Mouse (Mus musculus): ENCODE results near the gene Zfp787. TPM values are rescaled to one million over a fixed set of nuclear protein-coding genes. Genes with fewer than 3 reads are reported as not detected.

Zfp787 gene
- polyA plus RNA-seq, 1 experiment: 31.1 TPM

DNA sequence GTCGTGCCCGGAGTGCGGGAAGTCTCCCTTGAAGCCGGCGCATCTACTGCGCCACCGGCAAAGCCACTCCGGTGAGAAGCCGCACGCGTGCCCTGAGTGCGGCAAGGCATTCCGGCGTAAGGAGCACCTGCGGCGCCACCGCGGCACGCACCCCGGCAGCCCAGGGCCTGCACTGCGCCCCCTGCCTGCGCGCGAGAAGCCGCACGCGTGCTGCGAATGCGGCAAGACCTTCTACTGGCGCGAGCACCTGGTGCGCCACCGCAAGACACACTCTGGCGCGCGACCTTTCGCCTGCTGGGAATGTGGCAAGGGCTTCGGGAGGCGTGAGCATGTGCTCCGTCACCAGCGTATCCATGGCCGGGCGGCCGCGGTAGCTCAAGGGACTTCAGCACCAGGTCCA, 33.7 kb upstream of the Zfp787 start:
- no peak for TF ChIP-seq MYOG (IDR thresholded peaks at IDR 0.05; ENCODE audit: control insufficient read depth, extremely low read depth, insufficient read length)
- no peak for TF ChIP-seq USF1 (IDR thresholded peaks at IDR 0.05; ENCODE audit: low read depth)
- no peak for TF ChIP-seq MAX (IDR thresholded peaks at IDR 0.05)
- no peak for TF ChIP-seq CTCF (IDR thresholded peaks at IDR 0.05; ENCODE audit: control insufficient read depth, insufficient read depth, insufficient read length)
- TF ChIP-seq CEBPB (IDR thresholded peaks at IDR 0.05; ENCODE audit: low read depth): no peak
- TF ChIP-seq FOSL1 (IDR thresholded peaks at IDR 0.05; ENCODE audit: insufficient read depth, low read length, poor library complexity, severe bottlenecking): no peak
- TF ChIP-seq MYOD1 (IDR thresholded peaks at IDR 0.05; ENCODE audit: control insufficient read depth, insufficient read length, low read depth): no peak
- H3K27me3 ChIP-seq (ENCODE audit: control insufficient read depth, insufficient read depth, insufficient read length): no peaks in the 10 kb centered on the region
- H3K36me3 ChIP-seq (ENCODE audit: control insufficient read depth, insufficient read depth): peaks cover 4% of the 10 kb centered on the region
- no peak overlapping the region for H3K4me3 ChIP-seq (ENCODE audit: insufficient read depth, poor library complexity, severe bottlenecking)
- H3K79me3 ChIP-seq (ENCODE audit: low read depth): no peaks in the 10 kb centered on the region
- H3K79me2 ChIP-seq (ENCODE audit: control insufficient read depth, insufficient read depth): no peaks in the 10 kb centered on the region
- H3ac ChIP-seq (ENCODE audit: control insufficient read depth, insufficient read length, low read depth): no peak overlapping the region

DNA sequence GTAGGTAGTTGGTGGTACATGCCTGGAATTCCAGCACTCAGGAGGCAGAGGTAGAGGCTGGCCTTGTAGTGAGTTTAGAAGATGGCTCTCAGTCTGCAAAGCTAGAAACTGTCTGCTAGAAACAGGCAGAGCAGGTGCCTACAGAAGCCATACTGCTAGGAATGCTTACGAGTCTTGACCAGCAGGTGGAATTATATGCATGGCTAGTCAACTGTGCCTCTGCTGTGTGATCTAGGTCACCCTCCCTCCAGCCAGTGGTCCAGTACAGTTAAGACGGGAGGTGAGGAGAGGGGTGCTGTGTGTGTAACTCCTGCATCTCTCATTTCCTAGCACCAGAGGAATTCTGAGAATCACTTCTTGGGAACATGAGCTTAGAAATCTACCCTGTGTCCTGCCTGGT, 31.0 kb upstream of the Zfp787 start:
- Histone ChIP-seq H3K27me3 (ENCODE audit: control insufficient read depth, insufficient read depth, insufficient read length) (no peaks in the 10 kb centered on the region), H3ac (ENCODE audit: control insufficient read depth, insufficient read length, low read depth) (no peak overlapping the region), H3K4me3 (ENCODE audit: insufficient read depth, poor library complexity, severe bottlenecking) (no peak overlapping the region), H3K79me2 (ENCODE audit: control insufficient read depth, insufficient read depth) (no peaks in the 10 kb centered on the region), H3K79me3 (ENCODE audit: low read depth) (no peaks in the 10 kb centered on the region), H3K36me3 (ENCODE audit: control insufficient read depth, insufficient read depth) (peaks cover 6% of the 10 kb centered on the region)
- TF ChIP-seq CEBPB (IDR thresholded peaks at IDR 0.05; ENCODE audit: low read depth) (no peak), MYOD1 (IDR thresholded peaks at IDR 0.05; ENCODE audit: control insufficient read depth, insufficient read length, low read depth) (no peak), FOSL1 (IDR thresholded peaks at IDR 0.05; ENCODE audit: insufficient read depth, low read length, poor library complexity, severe bottlenecking) (no peak), MAX (IDR thresholded peaks at IDR 0.05) (no peak), MYOG (IDR thresholded peaks at IDR 0.05; ENCODE audit: control insufficient read depth, extremely low read depth, insufficient read length) (no peak), CTCF (IDR thresholded peaks at IDR 0.05; ENCODE audit: control insufficient read depth, insufficient read depth, insufficient read length) (no peak), USF1 (IDR thresholded peaks at IDR 0.05; ENCODE audit: low read depth) (no peak)

DNA sequence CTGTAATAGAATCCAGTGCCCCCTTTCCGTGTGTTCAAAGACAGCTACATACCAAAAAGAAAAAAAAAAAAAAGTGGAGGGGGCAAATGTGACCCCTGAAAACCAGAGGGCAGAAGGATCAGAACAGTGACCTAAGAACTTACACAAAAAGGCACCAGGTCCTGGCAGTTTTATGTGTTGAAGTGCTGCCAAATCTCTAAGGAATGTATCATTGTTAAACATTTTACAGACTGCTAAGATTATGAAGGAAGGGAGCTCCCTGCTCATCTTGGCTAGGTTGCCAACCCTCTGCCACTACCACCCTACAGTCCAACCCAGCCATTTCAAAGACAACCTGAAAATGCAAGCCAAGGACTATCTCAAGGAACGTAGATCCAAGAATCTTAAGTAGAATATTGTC, 30.4 kb upstream of the Zfp787 start:
- no peaks in the 10 kb centered on the region for H3K79me3 ChIP-seq (ENCODE audit: low read depth)
- H3K4me3 ChIP-seq (ENCODE audit: insufficient read depth, poor library complexity, severe bottlenecking): no peak overlapping the region
- no peaks in the 10 kb centered on the region for H3K27me3 ChIP-seq (ENCODE audit: control insufficient read depth, insufficient read depth, insufficient read length)
- H3K79me2 ChIP-seq (ENCODE audit: control insufficient read depth, insufficient read depth): no peaks in the 10 kb centered on the region
- no peak for TF ChIP-seq USF1 (IDR thresholded peaks at IDR 0.05; ENCODE audit: low read depth)
- TF ChIP-seq CEBPB (IDR thresholded peaks at IDR 0.05; ENCODE audit: low read depth): no peak
- TF ChIP-seq MYOD1 (IDR thresholded peaks at IDR 0.05; ENCODE audit: control insufficient read depth, insufficient read length, low read depth): no peak
- no peak overlapping the region for H3ac ChIP-seq (ENCODE audit: control insufficient read depth, insufficient read length, low read depth)
- peaks cover 6% of the 10 kb centered on the region for H3K36me3 ChIP-seq (ENCODE audit: control insufficient read depth, insufficient read depth)

DNA sequence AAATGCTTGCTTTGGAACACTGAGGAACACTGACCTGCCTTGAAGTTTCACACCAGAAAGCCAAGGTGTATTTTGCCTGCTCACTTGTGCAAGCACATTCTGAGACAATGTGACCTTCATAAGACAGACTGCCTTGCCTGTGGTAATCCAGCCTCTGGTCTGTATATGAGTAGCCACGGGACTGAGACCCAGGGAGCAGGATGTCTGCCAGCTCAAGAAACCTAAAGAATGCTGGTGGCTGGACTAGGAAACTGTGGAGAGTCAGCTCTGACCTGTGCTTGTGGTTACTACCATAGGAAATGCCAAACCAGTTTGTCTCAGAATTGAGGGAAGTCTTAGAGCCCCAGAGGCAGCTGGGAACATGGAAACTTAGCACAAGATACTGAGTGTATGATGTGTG, 29.6 kb upstream of the Zfp787 start:
- TF ChIP-seq USF1 (IDR thresholded peaks at IDR 0.05; ENCODE audit: low read depth) (no peak), MYOG (IDR thresholded peaks at IDR 0.05; ENCODE audit: control insufficient read depth, extremely low read depth, insufficient read length) (no peak), MAX (IDR thresholded peaks at IDR 0.05) (no peak), FOSL1 (IDR thresholded peaks at IDR 0.05; ENCODE audit: insufficient read depth, low read length, poor library complexity, severe bottlenecking) (no peak), CEBPB (IDR thresholded peaks at IDR 0.05; ENCODE audit: low read depth) (no peak), MYOD1 (IDR thresholded peaks at IDR 0.05; ENCODE audit: control insufficient read depth, insufficient read length, low read depth) (no peak), CTCF (IDR thresholded peaks at IDR 0.05; ENCODE audit: control insufficient read depth, insufficient read depth, insufficient read length) (no peak)
- Histone ChIP-seq H3ac (ENCODE audit: control insufficient read depth, insufficient read length, low read depth) (no peak overlapping the region), H3K27me3 (ENCODE audit: control insufficient read depth, insufficient read depth, insufficient read length) (no peaks in the 10 kb centered on the region), H3K4me3 (ENCODE audit: insufficient read depth, poor library complexity, severe bottlenecking) (no peak overlapping the region), H3K79me2 (ENCODE audit: control insufficient read depth, insufficient read depth) (no peaks in the 10 kb centered on the region), H3K36me3 (ENCODE audit: control insufficient read depth, insufficient read depth) (peaks cover 6% of the 10 kb centered on the region), H3K79me3 (ENCODE audit: low read depth) (no peaks in the 10 kb centered on the region)

DNA sequence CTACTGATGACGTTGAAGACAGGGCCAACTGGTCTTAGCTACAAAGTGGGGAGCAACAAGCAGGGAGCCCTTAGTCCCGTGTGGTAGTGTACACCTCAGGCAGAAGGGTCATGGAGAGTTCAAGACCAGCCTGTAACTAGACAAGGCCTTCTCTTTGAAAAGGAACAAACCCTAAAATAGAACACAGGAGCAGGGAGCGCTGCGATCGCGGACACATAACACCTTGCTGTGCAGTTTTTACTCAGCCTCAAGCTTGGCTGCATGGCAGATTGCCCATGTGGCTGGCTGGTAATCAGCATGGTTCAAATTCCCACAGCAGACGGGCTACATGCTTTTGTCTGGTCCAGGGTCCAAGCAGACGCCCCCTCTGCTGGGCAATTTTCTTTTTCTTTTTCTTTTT, 28.7 kb upstream of the Zfp787 start:
- no peak overlapping the region for H3K4me3 ChIP-seq (ENCODE audit: insufficient read depth, poor library complexity, severe bottlenecking)
- TF ChIP-seq MYOG (IDR thresholded peaks at IDR 0.05; ENCODE audit: control insufficient read depth, extremely low read depth, insufficient read length) (no peak), USF1 (IDR thresholded peaks at IDR 0.05; ENCODE audit: low read depth) (no peak), CTCF (IDR thresholded peaks at IDR 0.05; ENCODE audit: control insufficient read depth, insufficient read depth, insufficient read length) (no peak), MYOD1 (IDR thresholded peaks at IDR 0.05; ENCODE audit: control insufficient read depth, insufficient read length, low read depth) (no peak), CEBPB (IDR thresholded peaks at IDR 0.05; ENCODE audit: low read depth) (no peak), MAX (IDR thresholded peaks at IDR 0.05) (no peak), FOSL1 (IDR thresholded peaks at IDR 0.05; ENCODE audit: insufficient read depth, low read length, poor library complexity, severe bottlenecking) (no peak)
- H3K27me3 ChIP-seq (ENCODE audit: control insufficient read depth, insufficient read depth, insufficient read length): no peaks in the 10 kb centered on the region
- no peak overlapping the region for H3ac ChIP-seq (ENCODE audit: control insufficient read depth, insufficient read length, low read depth)
- H3K79me3 ChIP-seq (ENCODE audit: low read depth): no peaks in the 10 kb centered on the region
- peaks cover 6% of the 10 kb centered on the region for H3K36me3 ChIP-seq (ENCODE audit: control insufficient read depth, insufficient read depth)
- no peaks in the 10 kb centered on the region for H3K79me2 ChIP-seq (ENCODE audit: control insufficient read depth, insufficient read depth)

DNA sequence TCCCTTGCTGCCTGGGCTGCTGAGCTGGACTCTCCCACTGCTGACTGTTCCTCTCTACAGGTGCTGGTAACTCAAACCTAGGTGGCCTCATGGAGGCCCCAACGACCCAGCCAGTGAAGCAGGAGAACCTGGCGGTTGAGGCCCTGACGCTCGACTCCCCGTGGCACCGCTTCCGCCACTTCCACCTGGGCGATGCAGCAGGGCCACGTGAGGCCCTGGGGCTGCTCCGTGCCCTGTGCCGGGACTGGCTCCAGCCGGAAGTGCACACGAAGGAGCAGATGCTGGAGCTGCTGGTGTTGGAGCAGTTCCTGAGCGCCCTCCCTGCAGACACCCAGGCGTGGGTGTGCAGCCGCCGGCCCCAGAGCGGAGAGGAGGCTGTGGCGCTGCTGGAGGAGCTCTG, 28.0 kb upstream of the Zfp787 start:
- Histone ChIP-seq H3K79me2 (ENCODE audit: control insufficient read depth, insufficient read depth) (no peaks in the 10 kb centered on the region), H3K27me3 (ENCODE audit: control insufficient read depth, insufficient read depth, insufficient read length) (no peaks in the 10 kb centered on the region), H3K4me3 (ENCODE audit: insufficient read depth, poor library complexity, severe bottlenecking) (no peak overlapping the region), H3K79me3 (ENCODE audit: low read depth) (no peaks in the 10 kb centered on the region), H3ac (ENCODE audit: control insufficient read depth, insufficient read length, low read depth) (no peak overlapping the region), H3K36me3 (ENCODE audit: control insufficient read depth, insufficient read depth) (peaks cover 6% of the 10 kb centered on the region)
- no peak for TF ChIP-seq FOSL1 (IDR thresholded peaks at IDR 0.05; ENCODE audit: insufficient read depth, low read length, poor library complexity, severe bottlenecking)
- no peak for TF ChIP-seq MYOG (IDR thresholded peaks at IDR 0.05; ENCODE audit: control insufficient read depth, extremely low read depth, insufficient read length)
- TF ChIP-seq CEBPB (IDR thresholded peaks at IDR 0.05; ENCODE audit: low read depth): no peak
- TF ChIP-seq CTCF (IDR thresholded peaks at IDR 0.05; ENCODE audit: control insufficient read depth, insufficient read depth, insufficient read length): no peak
- no peak for TF ChIP-seq USF1 (IDR thresholded peaks at IDR 0.05; ENCODE audit: low read depth)

All from C2C12 (cell line).